Mouse (Mus musculus) adrenal gland, adult 8-10 months (tissue): ENCODE data around the gene Ppp1r35. TPM values are rescaled to one million over a fixed set of nuclear protein-coding genes. Genes with fewer than 3 reads are reported as not detected.
"Not testable (repeated sequence)": the region's sequence is repeated elsewhere in the genome, so short reads cannot be mapped to it uniquely, and the experiment has no call there.

ENCODE experiments used
- DNase-seq: peaks from one replicate; pipeline ENCODE4 v3.0.0; 2022
- total RNA-seq, 4 experiments: library from RNA; stranded (reverse); gene quantifications; 2 replicates each; pipeline ENCODE4 v1.2.4; 2022

Gene Ppp1r35
- total RNA-seq: 10 to 100 TPM; 21.2 to 35.5 (median 27.0) TPM

DNA sequence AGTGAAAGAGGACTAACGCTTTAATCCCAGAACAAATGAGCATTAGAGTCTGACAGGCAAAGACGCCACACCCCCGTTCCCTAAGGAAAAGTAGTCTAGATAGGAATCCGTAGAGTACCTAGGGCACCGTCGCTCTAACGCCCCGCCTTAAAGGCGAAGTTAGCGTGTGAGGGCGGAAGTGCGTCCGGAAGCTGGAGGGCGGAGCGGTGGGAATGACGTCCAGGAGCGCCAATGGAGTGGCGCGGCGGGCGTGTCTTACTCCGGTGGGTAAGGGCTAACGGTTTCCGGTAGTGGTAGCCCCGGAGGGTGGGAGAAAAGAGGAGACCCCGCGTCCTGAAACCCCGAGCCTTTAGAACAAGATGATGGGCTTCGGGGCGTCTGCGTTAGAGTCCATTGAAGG, at the start of gene Ppp1r35:
Gene Ppp1r35 (plus strand): TSS at position 215 of the 400 bp plus-strand sequence.
- peak; percentile 96 for DNase-seq

DNA sequence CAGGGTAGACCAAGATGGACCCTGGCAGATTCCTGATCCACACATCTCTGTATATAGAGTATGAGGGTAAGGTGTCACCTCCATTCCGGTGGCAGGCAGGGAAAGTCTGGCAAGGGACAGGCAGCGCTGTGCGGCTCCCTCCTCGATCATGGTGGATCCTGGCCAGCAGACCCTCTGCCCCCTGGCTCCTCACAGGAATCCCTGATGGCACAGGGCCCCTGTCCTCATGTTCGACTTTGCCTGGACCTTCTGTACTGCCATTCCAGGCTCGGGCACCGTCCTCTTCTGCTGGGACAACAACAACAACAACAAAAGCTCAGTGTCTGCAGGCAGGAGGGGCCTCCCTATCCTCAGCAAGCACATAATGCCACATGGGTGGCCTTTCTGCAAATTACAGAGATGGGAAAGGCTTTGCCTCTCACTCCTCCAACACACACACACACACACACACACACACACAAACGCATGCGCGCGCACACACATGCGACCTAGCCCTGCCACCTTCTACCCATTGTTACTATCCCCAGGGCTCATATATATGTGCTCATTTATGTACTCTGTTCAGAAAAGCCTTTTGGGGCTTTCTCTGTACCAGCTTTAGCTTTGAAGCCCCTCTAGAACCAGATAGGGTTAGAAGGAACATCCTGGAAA, 44.9 kb upstream of the Ppp1r35 start:
- DNase-seq: no peak

DNA sequence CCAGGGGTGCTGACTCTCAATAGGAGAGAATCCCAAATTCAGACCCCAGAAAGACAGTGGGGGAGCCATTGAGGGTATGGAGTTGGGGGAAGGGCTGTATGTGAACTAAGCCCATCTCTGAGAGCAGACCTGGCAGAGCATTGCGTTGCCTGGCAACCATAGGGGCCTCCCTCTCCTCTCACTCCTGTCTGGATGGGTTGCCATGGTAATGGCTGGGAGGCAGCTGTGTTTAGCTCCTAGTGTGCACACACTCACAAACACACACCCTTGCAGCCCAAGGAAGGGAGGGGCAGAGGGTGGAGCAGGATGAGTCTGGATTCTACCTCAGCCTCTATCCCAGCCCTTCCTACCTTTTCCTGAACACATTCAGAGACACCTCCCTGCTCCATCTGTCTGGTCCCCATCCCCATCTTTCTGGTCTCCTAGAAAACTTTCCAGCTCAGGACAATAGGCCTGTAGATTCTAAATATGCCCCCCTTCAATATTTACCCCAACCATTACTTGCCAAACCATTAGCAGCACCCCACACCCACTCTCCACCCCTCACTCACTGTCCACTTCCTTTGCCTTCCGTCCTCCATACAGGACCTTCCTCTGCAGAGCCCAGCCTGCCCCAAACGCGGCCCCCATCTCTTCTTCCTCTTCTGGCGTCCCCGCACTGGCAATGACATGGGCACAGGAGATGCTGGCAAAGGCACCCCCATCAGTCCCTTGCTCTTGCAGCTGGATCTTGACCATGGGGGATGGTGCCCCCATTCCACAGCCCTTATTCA, 44.2 kb upstream of the Ppp1r35 start:
- DNase-seq: no peak

DNA sequence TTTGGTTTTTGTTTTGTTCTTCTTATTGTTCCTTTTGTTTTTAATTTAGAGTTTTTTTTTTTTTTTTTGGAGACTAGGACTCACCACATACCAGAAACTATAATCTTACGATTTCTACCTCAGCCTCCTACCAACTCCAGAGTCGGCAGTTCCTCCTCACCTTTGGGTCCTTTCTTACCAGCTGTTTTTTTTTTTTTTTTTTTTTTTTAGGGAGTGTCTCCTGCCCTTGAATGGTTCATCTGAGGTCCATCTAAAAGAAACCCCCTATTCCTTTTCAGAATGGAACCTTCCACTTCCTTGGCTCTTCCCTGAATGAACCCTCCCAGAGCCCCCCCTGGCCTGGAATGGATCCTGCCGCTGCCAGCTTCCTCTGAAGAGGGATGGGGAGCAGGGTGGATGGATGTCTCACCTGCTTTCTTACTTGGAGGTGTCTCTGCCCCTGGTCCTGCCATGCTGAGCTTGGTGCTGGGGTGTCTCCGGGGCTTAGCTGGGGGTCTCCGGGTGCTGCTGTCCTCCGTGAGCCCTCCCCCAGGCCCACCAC, 41.2 kb upstream of the Ppp1r35 start:
- no peak for DNase-seq

DNA sequence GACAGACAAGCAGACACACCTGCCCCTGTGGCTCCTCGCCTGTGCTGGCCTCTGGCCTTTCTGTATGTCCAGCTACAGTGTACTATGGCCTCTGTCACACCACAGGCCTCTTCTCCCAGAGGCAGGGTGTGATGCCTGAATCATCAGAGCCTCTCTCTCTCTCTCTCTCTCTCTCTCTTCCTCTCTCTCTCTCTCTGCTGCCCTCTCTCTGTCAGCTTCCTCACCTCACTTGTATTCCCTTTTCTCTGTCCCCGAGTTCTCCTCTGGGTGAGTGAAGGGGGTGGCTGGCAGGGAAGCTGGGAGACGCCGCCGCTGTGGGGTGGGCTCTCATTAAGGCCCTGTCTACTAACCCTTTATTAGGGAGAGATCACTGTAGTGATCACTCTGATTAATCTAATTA, 40.1 kb upstream of the Ppp1r35 start:
- no peak for DNase-seq

DNA sequence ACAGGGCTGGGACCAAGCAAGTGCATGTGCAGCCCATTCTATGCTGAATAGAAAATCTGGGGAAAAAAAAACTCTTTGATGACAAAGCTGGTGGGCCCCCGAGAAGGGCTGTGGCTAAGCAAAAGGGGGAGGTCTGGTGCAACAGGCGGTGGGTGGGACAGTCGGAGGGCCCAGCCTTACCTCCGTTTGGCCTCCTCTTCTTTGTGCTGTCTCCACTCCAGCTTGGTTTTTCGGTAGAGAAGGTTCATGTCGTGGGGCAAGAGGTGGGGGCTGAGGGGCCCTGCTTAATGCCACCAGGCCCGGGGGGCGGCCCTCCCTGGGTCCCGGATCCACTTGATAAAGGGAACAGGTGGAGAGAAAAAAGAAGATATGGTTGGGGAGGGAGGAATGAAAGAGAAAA, 39.2 kb upstream of the Ppp1r35 start:
- no peak for DNase-seq

DNA sequence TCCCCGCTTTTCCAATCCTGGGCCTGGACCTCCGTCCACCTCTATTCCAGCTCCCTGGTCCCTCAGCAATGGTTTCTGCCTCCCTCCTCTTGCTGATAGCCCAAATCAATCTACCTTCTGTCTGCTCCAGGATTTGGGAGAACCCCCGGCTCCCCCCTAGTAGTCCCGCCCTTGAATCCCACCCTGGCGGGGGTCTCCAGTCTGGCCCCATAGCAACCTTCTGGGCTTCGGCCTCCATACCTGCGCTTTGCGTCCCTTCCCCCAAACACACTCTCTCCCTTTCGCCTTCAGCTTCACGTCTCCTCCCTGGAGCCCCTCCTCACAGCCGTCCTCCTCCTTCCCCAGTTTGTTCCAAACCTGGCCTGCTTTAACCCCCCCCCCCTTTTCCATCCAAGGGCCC, 38.1 kb upstream of the Ppp1r35 start:
- DNase-seq: no peak

DNA sequence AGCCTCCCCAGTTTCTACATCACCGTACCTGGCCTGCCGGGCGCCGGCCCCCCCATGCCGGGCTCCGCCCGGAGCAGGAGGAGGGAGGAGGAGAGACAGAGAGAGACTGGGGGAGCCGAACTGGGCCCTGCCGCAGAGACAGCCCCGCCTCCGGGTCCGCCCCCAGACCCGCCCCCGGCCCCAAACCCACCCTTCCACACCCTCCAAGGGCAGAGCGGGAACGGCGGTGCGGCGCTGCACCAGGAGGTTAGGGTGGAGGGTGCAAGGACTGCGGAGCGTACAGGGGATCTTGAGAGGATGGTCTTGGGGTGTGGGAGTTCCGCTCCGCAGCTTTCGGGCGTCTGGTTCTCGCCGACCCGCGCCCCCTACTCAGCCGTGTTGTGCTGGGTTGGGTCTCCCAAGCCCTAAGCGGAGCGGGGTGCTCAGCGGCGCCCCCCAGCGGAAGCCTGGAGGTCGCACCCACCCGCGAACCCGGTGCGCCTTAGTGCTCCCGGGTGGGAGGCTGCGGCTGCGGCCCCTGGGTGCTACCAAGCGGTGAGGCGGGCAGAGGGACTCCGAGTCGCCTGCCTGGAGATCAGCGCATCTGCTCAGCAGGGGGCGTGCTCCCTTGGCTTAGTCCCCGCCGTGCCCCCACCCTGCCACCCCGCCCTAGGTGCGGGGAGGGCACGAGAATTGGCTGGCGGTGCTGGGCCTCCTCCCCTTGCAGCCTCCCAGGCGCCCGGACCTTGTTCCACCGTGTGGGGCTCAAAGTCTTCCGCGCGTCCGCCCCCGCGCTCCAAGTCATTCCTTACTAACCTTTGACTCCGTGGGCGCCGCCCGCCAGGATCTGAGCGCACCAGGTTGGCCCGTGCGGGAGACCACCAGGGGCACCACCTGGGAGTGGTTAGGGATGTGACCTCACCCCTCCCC, 37.4 kb upstream of the Ppp1r35 start, which contains the start of gene Nyap1:
Gene Nyap1 (minus strand): TSS at position 585 of the 909 bp plus-strand sequence.
- peak; percentile 65 for DNase-seq

DNA sequence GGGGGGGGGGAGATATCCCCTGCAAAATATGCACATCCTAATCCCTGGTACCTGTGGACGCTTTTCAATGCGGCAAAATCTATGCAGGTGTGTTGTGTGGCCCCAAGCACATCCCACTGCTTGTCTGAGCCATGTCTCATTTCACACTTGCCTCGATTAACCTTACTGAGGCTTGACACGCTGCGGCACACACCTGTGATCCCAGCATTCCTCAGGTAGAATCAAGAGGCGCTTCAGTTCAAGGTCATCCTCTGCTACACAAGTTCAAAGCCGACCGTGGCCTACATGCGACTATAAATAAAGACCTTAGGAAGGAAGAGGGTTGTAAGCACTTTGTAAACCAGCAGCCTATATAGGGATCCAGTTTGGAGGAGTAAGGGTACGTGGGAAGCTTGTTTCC, 36.6 kb upstream of the Ppp1r35 start:
- DNase-seq: no peak

DNA sequence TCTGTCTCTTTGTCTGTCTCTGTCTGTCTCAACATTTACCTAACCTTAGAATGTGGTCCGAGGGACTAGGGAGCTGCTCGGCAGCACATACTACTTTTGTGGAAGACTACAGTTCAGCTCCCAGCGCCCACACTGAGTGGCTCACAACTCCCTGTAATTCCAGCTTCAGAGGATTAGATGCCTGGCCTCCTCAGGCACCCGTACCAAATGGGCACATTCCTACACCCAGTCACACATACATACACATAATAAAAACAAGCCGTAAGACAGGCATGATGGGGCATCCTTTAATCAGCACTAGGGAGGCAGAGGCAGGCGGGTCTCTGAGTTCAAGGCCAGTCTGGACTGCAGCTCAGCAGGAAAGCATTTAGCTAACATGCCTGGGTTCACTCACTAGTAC, 35.8 kb upstream of the Ppp1r35 start:
- DNase-seq: no peak

DNA sequence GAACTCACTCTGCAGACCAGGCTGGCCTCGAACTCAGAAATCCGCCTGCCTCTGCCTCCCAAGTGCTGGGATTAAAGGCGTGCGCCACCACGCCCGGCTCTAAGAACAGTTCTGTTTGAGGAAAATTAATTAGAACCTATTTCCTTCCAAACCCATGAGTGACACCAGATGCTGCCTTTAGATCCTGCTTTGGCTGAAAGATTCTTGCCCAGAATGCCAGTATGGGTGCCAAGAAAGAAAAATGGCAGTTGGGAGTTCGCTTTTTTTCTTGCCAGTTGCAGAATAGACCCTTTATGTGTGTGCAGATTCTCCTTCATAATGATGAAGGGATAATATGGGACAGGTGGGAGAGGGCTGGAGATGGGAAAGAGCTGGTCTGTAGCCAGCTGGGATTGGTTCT, 34.5 kb upstream of the Ppp1r35 start:
- no peak for DNase-seq

DNA sequence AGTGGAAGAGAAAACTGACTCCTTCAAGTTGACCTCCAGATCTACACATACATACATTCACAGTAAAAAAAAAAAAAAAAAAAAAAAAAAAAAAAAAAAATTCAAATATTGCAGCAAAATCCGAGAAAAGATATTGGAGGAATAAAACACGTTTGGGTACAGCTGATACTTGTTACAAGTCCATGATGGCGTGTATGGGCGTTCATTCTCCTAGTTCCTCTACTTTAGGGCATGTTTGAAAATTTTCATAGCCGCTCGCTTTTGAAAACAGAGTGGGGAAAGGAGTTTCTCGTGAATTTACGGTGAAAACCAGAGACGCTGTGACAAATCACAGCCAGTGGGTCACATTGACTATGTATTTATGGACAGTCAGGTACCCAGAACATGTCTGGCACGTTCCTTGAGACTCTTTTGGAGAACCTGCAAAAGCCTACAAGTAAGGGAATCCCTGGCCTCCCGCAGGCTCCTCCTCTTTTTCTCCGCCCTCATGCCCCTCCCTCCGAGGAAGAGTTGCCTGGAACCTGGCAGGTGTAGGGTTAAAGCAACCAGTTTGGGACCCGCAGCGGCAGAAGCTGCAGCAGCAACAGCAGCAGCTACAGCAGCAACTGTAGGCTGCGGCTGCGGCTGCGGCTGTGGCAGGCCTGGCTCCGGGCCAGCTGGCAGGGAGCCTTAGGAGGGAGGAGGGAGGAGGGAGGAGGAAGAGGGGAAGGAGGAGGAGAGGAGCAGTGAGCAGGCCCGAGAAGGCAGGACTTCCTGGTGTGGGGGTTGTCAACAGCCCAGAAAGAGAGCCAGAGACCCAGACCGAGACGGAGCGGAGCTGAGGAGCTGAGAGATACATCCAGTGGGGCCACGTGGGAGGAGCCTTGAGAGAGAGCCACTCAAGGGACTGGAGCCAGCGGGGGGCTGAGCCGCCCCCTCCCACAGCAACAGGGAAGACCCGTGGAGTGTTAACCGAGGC, 33.2 kb upstream of the Ppp1r35 start, which contains the start of gene Tsc22d4:
Gene Tsc22d4 (plus strand): TSS at position 517 of the 958 bp plus-strand sequence.
- DNase-seq: peak; percentile 92

DNA sequence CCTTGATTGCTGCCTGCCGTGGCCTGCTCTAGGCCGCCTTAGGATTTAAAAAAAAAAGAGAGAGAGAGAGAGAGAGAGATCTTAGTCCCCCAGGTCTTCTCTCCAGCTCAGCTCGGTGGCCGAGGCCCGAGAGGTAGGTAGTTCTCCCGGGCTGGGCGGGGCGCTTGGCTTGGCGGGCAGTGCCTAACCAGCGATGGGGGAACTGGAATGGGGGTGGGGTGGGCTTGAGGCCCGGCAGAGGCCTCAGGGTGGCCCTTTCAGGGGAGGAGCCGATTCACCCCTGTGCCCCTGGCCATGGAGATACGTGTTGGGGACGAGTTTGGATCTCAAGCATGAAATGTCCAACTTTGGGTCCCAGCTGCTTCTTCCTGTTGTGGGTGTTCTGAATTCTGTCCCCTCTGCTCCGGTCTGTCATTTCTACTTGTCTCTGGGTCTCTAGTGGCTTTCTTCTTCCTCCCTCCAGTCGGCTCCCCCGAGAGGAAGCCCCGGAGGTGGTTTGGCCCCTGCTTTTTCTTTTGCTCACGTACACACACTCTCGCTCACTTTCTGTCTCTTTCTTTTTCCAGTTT, 32.3 kb upstream of the Ppp1r35 start:
- DNase-seq: no peak

DNA sequence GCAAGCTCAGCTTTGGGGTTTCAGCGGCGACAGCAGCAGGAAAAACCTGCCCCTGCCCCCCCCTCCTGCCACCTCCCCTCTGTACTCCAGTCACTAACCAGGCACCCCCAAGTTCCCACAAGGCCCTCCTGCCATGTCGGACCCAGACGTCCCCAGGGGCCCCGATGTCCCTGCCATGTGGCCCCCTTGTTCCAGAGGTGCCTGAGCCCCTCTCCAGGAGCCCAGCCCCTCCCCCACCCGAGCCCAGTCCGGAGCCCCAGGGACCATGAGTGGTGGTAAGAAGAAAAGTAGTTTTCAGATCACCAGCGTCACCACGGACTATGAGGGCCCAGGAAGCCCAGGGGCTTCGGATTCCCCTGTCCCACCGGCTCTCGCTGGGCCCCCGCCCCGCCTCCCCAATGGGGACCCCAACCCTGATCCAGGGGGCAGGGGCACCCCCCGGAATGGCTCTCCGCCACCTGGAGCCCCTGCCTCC, 31.8 kb upstream of the Ppp1r35 start:
- DNase-seq: no peak

DNA sequence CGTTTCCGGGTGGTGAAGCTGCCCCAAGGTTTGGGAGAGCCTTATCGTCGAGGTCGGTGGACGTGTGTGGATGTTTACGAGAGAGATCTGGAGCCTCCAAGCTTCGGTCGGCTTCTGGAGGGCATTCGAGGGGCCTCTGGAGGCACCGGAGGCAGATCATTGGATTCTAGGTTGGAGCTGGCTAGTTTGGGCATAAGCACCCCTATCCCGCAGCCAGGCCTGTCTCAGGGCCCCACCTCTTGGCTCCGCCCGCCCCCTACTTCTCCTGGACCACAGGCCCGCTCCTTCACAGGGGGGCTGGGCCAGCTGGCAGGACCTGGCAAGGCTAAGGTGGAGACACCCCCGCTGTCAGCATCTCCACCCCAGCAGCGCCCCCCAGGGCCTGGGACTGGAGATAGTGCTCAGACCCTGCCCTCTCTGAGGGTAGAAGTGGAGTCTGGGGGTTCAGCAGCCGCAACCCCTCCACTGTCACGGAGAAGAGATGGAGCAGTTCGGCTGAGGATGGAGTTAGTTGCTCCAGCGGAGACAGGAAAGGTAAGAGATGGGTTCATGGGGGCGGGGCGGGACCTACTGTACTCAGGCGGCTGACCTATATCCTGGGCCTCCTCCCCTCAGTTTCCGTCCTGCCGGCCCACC, 31.2 kb upstream of the Ppp1r35 start:
- no peak for DNase-seq

DNA sequence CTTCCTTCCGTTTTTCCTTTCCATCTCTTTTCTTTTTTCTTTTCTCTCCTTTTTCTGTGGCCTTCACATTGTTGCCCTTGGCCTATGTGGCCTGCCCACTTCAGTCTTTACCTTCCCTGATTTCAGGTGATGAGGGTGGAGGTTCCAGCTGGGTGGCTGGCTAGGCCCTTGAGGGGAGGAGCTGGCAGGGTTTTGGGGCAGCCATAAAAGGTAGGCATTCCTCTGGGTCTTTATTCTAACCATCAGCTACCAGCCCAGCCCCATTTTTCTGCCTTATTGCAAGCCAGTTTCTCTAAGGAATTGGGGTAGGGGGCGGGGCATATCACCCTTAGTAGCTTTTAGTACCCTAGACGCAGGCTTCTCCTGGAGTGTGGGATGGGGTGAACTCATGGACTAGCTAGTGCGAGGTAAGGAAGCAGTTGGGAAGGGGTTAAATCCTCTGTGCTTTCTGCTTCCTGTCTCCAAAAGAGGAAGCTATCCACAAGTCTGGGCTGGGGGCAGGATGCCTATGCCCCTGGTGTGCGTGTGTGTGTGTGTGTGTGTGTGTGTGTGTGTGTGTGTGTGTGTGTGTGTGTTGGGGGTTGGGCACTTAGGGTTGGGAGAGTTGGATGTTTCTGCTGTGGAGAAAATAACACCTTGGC, 30.4 kb upstream of the Ppp1r35 start:
- no peak for DNase-seq

DNA sequence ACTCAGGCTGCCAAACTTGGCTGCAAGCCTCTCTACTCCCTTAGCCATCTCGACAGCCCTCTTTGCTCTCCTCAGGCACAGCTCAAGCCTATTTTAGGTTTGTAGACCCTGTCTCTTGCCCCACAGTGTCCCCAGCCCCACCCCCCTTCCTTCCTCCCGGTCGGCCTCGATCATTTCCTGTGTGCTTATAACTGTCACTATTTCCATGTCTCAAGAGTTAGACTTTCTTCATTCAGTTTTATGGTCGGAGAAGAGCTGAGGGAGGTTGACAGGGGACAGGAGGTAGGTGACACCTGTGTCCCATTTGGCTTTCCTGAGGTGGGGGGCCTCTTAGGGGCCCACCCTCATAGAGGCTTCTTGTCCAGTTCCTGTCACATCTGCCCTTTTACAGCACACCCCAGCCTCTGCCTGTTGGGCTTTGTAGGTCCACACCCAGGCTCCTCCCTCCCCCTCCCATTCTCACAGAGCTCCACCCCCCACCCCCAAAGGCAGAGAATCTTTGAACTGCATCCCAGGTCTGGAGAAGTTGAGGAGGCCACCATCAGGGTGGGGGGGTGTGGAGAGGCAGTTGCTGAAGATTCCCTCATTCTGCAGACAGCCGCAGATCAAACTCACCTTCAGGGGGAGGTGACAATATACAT, 29.3 kb upstream of the Ppp1r35 start:
- no peak for DNase-seq

DNA sequence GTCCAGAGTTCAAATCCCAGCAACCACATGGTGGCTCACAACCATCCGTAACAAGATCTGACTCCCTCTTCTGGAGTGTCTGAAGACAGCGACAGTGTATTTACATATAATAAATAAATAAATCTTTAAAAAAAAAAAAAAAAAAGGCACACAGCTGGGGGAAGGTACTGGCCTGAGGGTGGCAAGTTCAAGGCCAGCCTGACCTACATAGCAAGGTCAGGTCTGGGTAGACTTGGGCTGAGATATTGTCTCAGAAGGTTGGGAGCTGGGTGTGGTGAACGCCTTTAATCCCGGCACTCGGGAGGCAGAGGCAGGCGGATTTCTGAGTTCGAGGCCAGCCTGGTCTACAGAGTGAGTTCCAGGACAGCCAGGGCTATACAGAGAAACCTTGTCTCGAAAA, 28.4 kb upstream of the Ppp1r35 start:
- not testable (repeated sequence) for DNase-seq

DNA sequence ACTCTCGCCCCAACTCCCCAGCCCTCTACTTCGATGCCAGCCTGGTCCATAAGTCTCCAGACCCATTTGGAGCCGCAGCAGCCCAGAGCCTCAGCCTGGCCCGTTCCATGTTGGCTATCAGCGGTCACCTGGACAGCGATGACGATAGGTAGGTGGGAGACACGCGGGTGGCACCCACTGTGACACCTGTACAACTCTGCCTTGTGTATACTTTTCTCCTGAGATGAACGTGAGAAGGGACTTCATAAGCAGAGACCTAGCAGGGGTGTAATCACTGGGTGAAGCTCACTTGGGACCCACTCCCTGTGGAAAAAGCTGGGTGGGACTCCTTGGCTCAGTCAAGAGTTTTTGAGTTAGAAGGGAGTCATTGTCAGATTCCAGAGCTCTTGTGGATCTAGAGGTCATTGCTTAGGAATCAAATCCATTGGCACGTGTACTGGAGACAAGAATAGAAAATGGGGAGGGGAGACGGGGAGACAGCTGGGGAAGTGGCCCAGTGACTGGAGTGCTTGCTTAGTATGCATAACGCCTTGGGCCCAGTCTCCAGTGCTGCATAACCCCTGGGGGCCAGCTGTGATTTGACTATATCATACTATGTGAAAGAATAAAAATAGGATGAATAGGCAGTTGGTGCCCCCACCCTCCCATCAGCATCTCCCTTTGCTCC, 27.3 kb upstream of the Ppp1r35 start:
- no peak for DNase-seq
